Mouse (Mus musculus): ENCODE measurements around the gene 4933402J07Rik. TPM values are rescaled to one million over a fixed set of nuclear protein-coding genes. Genes with fewer than 3 reads are reported as not detected.

The 4933402J07Rik gene
- not detected in 2 replicates for polyA plus RNA-seq (2015; fragmentation: Nextera tagmentation; extraction: Ambion mirVana)

GRCm38 (mm10) chr8:87563553-87563952 is at the start of gene 4933402J07Rik:
Gene 4933402J07Rik (plus strand): TSS chr8:87563853.
- Histone ChIP-seq H3K4me3 (no peak within 1 kb of the TSS), H3K27ac (replicated peaks) (no peak within 1 kb of the TSS), H3K9me3 (no peaks in the 10 kb centered on the region), H3K4me2 (no peak within 1 kb of the TSS), H3K27me3 (replicated peaks) (no peaks in the 10 kb centered on the region), H3K36me3 (no peaks in the 10 kb centered on the region), H3K9ac (no peak within 1 kb of the TSS), H3K4me1 (no peaks in the 10 kb centered on the region)
- ATAC-seq (ENCODE audit: extremely low read depth, insufficient number of reproducible peaks, low FRiP score, low TSS enrichment) = no peak
- whole genome bisulfite sequencing = 59% methylated on average over 2 of the region's 2 CpGs

- Histone ChIP-seq H3K4me1 (no peaks in the 10 kb centered on the region), H3K4me2 (no peak overlapping the region), H3K36me3 (no peaks in the 10 kb centered on the region), H3K27ac (replicated peaks) (no peak overlapping the region), H3K9me3 (no peaks in the 10 kb centered on the region), H3K27me3 (replicated peaks) (0 out of 2 replicates have a peak, but pooled peaks cover 3% of the 10 kb centered on the region), H3K9ac (no peak overlapping the region), H3K4me3 (no peak overlapping the region)
- ATAC-seq (ENCODE audit: extremely low read depth, insufficient number of reproducible peaks, low FRiP score, low TSS enrichment) = no peak
- WGBS = 88% methylated on average over 3 of the region's 3 CpGs
These were observed 46.5 kb upstream of the 4933402J07Rik start for GRCm38 (mm10) chr8:87517132-87517531.

GRCm38 (mm10) chr8:87525006-87525405 is 38.6 kb upstream of the 4933402J07Rik start:
- H3K9ac ChIP-seq = no peak overlapping the region
- WGBS = 85% methylated on average over 1 of the region's 1 CpGs
- no peak for ATAC-seq (ENCODE audit: extremely low read depth, insufficient number of reproducible peaks, low FRiP score, low TSS enrichment)
- no peak overlapping the region for H3K4me3 ChIP-seq
- no peak overlapping the region for H3K27ac ChIP-seq (replicated peaks)
- no peaks in the 10 kb centered on the region for H3K36me3 ChIP-seq
- H3K27me3 ChIP-seq (replicated peaks) = no peaks in the 10 kb centered on the region
- no peaks in the 10 kb centered on the region for H3K4me1 ChIP-seq
- no peaks in the 10 kb centered on the region for H3K9me3 ChIP-seq
- H3K4me2 ChIP-seq = no peak overlapping the region

GRCm38 (mm10) chr8:87531176-87531575 is 32.5 kb upstream of the 4933402J07Rik start:
- Histone ChIP-seq H3K4me2 (no peak overlapping the region), H3K27me3 (replicated peaks) (0 out of 2 replicates have a peak, but pooled peaks cover 5% of the 10 kb centered on the region), H3K4me3 (no peak overlapping the region), H3K9me3 (no peaks in the 10 kb centered on the region), H3K27ac (replicated peaks) (no peak overlapping the region), H3K9ac (no peak overlapping the region), H3K4me1 (no peaks in the 10 kb centered on the region), H3K36me3 (no peaks in the 10 kb centered on the region)
- no peak for ATAC-seq (ENCODE audit: extremely low read depth, insufficient number of reproducible peaks, low FRiP score, low TSS enrichment)
- WGBS = 34% methylated on average over 4 of the region's 4 CpGs

GRCm38 (mm10) chr8:87533476-87533875 is 30.2 kb upstream of the 4933402J07Rik start:
- no peak for ATAC-seq (ENCODE audit: extremely low read depth, insufficient number of reproducible peaks, low FRiP score, low TSS enrichment)

GRCm38 (mm10) chr8:87534846-87535245 is 28.8 kb upstream of the 4933402J07Rik start:
- no peaks in the 10 kb centered on the region for H3K9me3 ChIP-seq
- no peaks in the 10 kb centered on the region for H3K36me3 ChIP-seq
- H3K4me3 ChIP-seq = no peak overlapping the region
- H3K4me1 ChIP-seq = peaks cover 3% of the 10 kb centered on the region; the same call in 1 of the 2 replicates
- WGBS = 39% methylated on average over 2 of the region's 2 CpGs
- no peak overlapping the region for H3K4me2 ChIP-seq
- H3K9ac ChIP-seq = no peak overlapping the region
- ATAC-seq (ENCODE audit: extremely low read depth, insufficient number of reproducible peaks, low FRiP score, low TSS enrichment) = no peak
- no peak overlapping the region for H3K27ac ChIP-seq (replicated peaks)
- H3K27me3 ChIP-seq (replicated peaks) = peaks cover 11% of the 10 kb centered on the region

More at GRCm38 (mm10) chr8:87533476-87533875, 30.2 kb upstream of the 4933402J07Rik start:
- H3K36me3 ChIP-seq = no peaks in the 10 kb centered on the region
- no peaks in the 10 kb centered on the region for H3K9me3 ChIP-seq
- H3K27me3 ChIP-seq (replicated peaks) = 0 out of 2 replicates have a peak, but pooled peaks cover 5% of the 10 kb centered on the region
- no peak overlapping the region for H3K27ac ChIP-seq (replicated peaks)
- peaks cover 3% of the 10 kb centered on the region; the same call in 1 of the 2 replicates for H3K4me1 ChIP-seq
- H3K4me2 ChIP-seq = no peak overlapping the region
- no peak overlapping the region for H3K9ac ChIP-seq
- no peak overlapping the region for H3K4me3 ChIP-seq
- 66% methylated on average over 4 of the region's 4 CpGs for WGBS

GRCm38 (mm10) chr8:87536615-87537329 is 26.9 kb upstream of the 4933402J07Rik start:
- Histone ChIP-seq H3K4me1 (peaks cover 3% of the 10 kb centered on the region; the same call in 1 of the 2 replicates), H3K4me2 (peak overlapping the region; percentile 46), H3K4me3 (no peak overlapping the region), H3K9ac (no peak overlapping the region), H3K27me3 (replicated peaks) (peaks cover 25% of the 10 kb centered on the region), H3K9me3 (no peaks in the 10 kb centered on the region), H3K36me3 (no peaks in the 10 kb centered on the region), H3K27ac (replicated peaks) (no peak overlapping the region)
- no peak for ATAC-seq (ENCODE audit: extremely low read depth, insufficient number of reproducible peaks, low FRiP score, low TSS enrichment)
- WGBS = 5% methylated on average over 23 of the region's 23 CpGs

GRCm38 (mm10) chr8:87539829-87540394 is 23.7 kb upstream of the 4933402J07Rik start:
- 27% methylated on average over 15 of the region's 15 CpGs for WGBS
- H3K4me2 ChIP-seq = no peak overlapping the region
- H3K9me3 ChIP-seq = peaks cover 4% of the 10 kb centered on the region; the same call in 1 of the 2 replicates
- H3K27me3 ChIP-seq (replicated peaks) = peaks cover 25% of the 10 kb centered on the region
- no peak; the same call in 1 of the 2 replicates for ATAC-seq (ENCODE audit: extremely low read depth, insufficient number of reproducible peaks, low FRiP score, low TSS enrichment)
- peaks cover 3% of the 10 kb centered on the region; the same call in 1 of the 2 replicates for H3K4me1 ChIP-seq
- no peak overlapping the region for H3K9ac ChIP-seq
- H3K4me3 ChIP-seq = no peak overlapping the region
- H3K27ac ChIP-seq (replicated peaks) = no peak overlapping the region
- H3K36me3 ChIP-seq = no peaks in the 10 kb centered on the region

- 42% methylated on average over 4 of the region's 4 CpGs for WGBS
- no peaks in the 10 kb centered on the region for H3K4me1 ChIP-seq
- ATAC-seq (ENCODE audit: extremely low read depth, insufficient number of reproducible peaks, low FRiP score, low TSS enrichment) = no peak
- H3K4me2 ChIP-seq = no peak overlapping the region
- H3K4me3 ChIP-seq = no peak overlapping the region
- H3K9me3 ChIP-seq = no peaks in the 10 kb centered on the region
- no peak overlapping the region for H3K27ac ChIP-seq (replicated peaks)
- H3K27me3 ChIP-seq (replicated peaks) = no peaks in the 10 kb centered on the region
- no peaks in the 10 kb centered on the region for H3K36me3 ChIP-seq
- H3K9ac ChIP-seq = no peak overlapping the region
These were observed 13.8 kb upstream of the 4933402J07Rik start for GRCm38 (mm10) chr8:87549881-87550280.

GRCm38 (mm10) chr8:87552801-87553200 is 10.9 kb upstream of the 4933402J07Rik start:
- Histone ChIP-seq H3K27me3 (replicated peaks) (no peaks in the 10 kb centered on the region), H3K9me3 (no peaks in the 10 kb centered on the region), H3K4me3 (no peak overlapping the region), H3K4me2 (no peak overlapping the region), H3K9ac (no peak overlapping the region), H3K4me1 (no peaks in the 10 kb centered on the region), H3K36me3 (no peaks in the 10 kb centered on the region), H3K27ac (replicated peaks) (no peak overlapping the region)
- ATAC-seq (ENCODE audit: extremely low read depth, insufficient number of reproducible peaks, low FRiP score, low TSS enrichment) = no peak
- 35% methylated on average over 1 of the region's 1 CpGs for WGBS

GRCm38 (mm10) chr8:87560801-87561200 is 2.9 kb upstream of the 4933402J07Rik start:
- H3K9me3 ChIP-seq = no peaks in the 10 kb centered on the region
- H3K4me3 ChIP-seq = no peak overlapping the region
- H3K27ac ChIP-seq (replicated peaks) = no peak overlapping the region
- no peaks in the 10 kb centered on the region for H3K4me1 ChIP-seq
- no peak overlapping the region for H3K4me2 ChIP-seq
- H3K9ac ChIP-seq = no peak overlapping the region
- WGBS = 56% methylated on average over 2 of the region's 2 CpGs
- ATAC-seq (ENCODE audit: extremely low read depth, insufficient number of reproducible peaks, low FRiP score, low TSS enrichment) = no peak
- H3K36me3 ChIP-seq = no peaks in the 10 kb centered on the region
- no peaks in the 10 kb centered on the region for H3K27me3 ChIP-seq (replicated peaks)

Data from heart, embryonic 13.5 days (tissue).